In genomic region chr12:100626991-100627677, GRCm38 (mm10) we compare ENCODE assay signal across 20 mouse cellular contexts.
DNase-seq lines count a peak whose midpoint lies in the region; ATAC-seq and TF ChIP-seq lines count a peak whose summit lies in the region.
"Had no signal": no experiment of that assay in that cellular context is flagged by ENCODE, and none has a peak within 500 bp of the region (broad histone marks: within the 10 kb centered on the region; RNA-seq: fewer than 3 reads in every experiment).

No protein-coding gene starts in this region.

- DNase-seq in heart, adult 11 months, result peak; percentile 83
- DNase-seq in heart, adult 9 months (ENCODE audit: low spot score in 2 of 2), result no peak
- DNase-seq in 416B (ENCODE audit: low read depth), result peak; percentile 74
- no peak for DNase-seq in natural killer cell, adult 2 months (ENCODE audit: low spot score in 2 of 2)
- DNase-seq in embryo, embryonic 9.5 days (ENCODE audit: extremely low spot score), result no peak
- DNase-seq in layer of hippocampus, adult 8-10 months (ENCODE audit: low spot score in 2 of 2), result no peak
- DNase-seq: cerebellum, adult 18-20 months; forebrain, postnatal 0 days; gastrocnemius, postnatal 10 days; kidney, postnatal 14 days; retina, postnatal 1 day had no signal

- peak overlapping the region; percentile 75 for H3K27ac ChIP-seq in bone marrow macrophage, adult 2 months (ENCODE audit: insufficient read depth, low read depth, low read length)
- peak overlapping the region; percentile 81 for H3K27ac ChIP-seq in limb, embryonic 13.5 days
- H3K27ac ChIP-seq: embryonic facial prominence, embryonic 13.5 days; liver, embryonic 15.5 days; midbrain, embryonic 15.5 days; stomach, embryonic 15.5 days had no signal

- no peak overlapping the region for H3K4me2 ChIP-seq in limb, embryonic 13.5 days (replicated peaks)
- H3K4me2 ChIP-seq: embryonic facial prominence, embryonic 13.5 days; heart, embryonic 11.5 days; liver, embryonic 15.5 days; midbrain, embryonic 15.5 days; stomach, embryonic 15.5 days had no signal

- WGBS in limb, embryonic 13.5 days, result 6% methylated on average over 1 of the region's 1 CpGs

- H3K9ac ChIP-seq in limb, embryonic 13.5 days, result no peak overlapping the region
- H3K9ac ChIP-seq: embryonic facial prominence, embryonic 13.5 days; forebrain, postnatal 0 days; liver, embryonic 15.5 days; midbrain, embryonic 15.5 days; stomach, embryonic 15.5 days had no signal

- H3K36me3 ChIP-seq in limb, embryonic 13.5 days, result no peaks in the 10 kb centered on the region
- H3K36me3 ChIP-seq: embryonic facial prominence, embryonic 13.5 days; liver, embryonic 15.5 days; midbrain, embryonic 15.5 days; stomach, embryonic 15.5 days had no signal

- TF ChIP-seq POLR2A in bone marrow macrophage, adult 2 months (IDR thresholded peaks at IDR 0.05; ENCODE audit: borderline replicate concordance, low read depth, low read length), result no peak

- peak; percentile 79; the same call in 1 of the 2 replicates for ATAC-seq in limb, embryonic 13.5 days (ENCODE audit: low FRiP score, low read depth)
- ATAC-seq: forebrain, postnatal 0 days; hindbrain, embryonic 16.5 days; intestine, postnatal 0 days; midbrain, embryonic 15.5 days had no signal

- TF ChIP-seq CTCF in bone marrow macrophage, adult 2 months (IDR thresholded peaks at IDR 0.05; ENCODE audit: low read depth, low read length), result no peak

- H3K4me3 ChIP-seq in bone marrow macrophage, adult 2 months (ENCODE audit: insufficient read depth, low read length), result peak overlapping the region; percentile 10; the same call in 1 of the 2 replicates
- no peak overlapping the region for H3K4me3 ChIP-seq in limb, embryonic 13.5 days
- H3K4me3 ChIP-seq: embryonic facial prominence, embryonic 13.5 days; liver, embryonic 15.5 days; midbrain, embryonic 15.5 days; stomach, embryonic 15.5 days had no signal

- no peaks in the 10 kb centered on the region for H3K27me3 ChIP-seq in limb, embryonic 13.5 days
- H3K27me3 ChIP-seq: embryonic facial prominence, embryonic 13.5 days; liver, embryonic 15.5 days; midbrain, embryonic 15.5 days; stomach, embryonic 15.5 days had no signal

- H3K4me1 ChIP-seq in bone marrow macrophage, adult 2 months (ENCODE audit: control insufficient read depth, insufficient read depth, low read length), result peaks cover 15% of the 10 kb centered on the region
- peaks cover 36% of the 10 kb centered on the region for H3K4me1 ChIP-seq in limb, embryonic 13.5 days
- H3K4me1 ChIP-seq: liver, embryonic 15.5 days; midbrain, embryonic 15.5 days; stomach, embryonic 15.5 days had no signal

- no peaks in the 10 kb centered on the region for H3K9me3 ChIP-seq in limb, embryonic 13.5 days
- H3K9me3 ChIP-seq: embryonic facial prominence, embryonic 13.5 days; liver, embryonic 15.5 days; midbrain, embryonic 15.5 days; stomach, embryonic 15.5 days had no signal

Comparison
In these comparisons a context has a peak if more than half of its experiments do, and no peak if none do; other contexts are left out.
1. DNase-seq: peak in heart, adult 11 months (single experiment) and 416B (single experiment); none in heart, adult 9 months (0 of 2), natural killer cell, adult 2 months (0 of 2), embryo, embryonic 9.5 days (single experiment) and layer of hippocampus, adult 8-10 months (0 of 2).